Mouse (Mus musculus): ENCODE data around the gene Lpcat2b.
"Not testable (repeated sequence)": the region's sequence is repeated elsewhere in the genome, so short reads cannot be mapped to it uniquely, and the experiment has no call there.

Gene Lpcat2b

DNA sequence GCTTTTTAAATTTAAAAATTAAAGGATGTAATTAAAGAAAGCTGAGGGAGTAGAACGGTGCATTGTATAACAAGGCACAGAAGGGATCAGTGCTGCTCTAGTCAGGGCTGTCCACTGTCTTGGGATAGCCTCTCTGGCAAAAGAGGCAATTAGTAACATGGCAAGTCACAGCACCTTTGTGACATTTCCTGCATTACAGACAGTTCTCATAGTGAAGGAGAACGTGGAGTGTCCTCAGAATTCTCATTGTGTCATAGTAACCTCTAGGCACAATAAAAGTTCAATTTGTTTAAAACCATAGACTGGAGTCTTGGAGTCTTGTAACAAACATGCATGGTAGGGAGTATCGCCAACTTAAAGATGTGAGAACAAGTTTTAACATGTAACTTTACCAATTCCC, at the start of gene Lpcat2b:
TSS of gene Lpcat2b (plus strand) at position 301 of the 400 bp plus-strand sequence.
- no peak for DNase-seq (ENCODE audit: low read depth in 2 of 2, low spot score in 2 of 2)

DNA sequence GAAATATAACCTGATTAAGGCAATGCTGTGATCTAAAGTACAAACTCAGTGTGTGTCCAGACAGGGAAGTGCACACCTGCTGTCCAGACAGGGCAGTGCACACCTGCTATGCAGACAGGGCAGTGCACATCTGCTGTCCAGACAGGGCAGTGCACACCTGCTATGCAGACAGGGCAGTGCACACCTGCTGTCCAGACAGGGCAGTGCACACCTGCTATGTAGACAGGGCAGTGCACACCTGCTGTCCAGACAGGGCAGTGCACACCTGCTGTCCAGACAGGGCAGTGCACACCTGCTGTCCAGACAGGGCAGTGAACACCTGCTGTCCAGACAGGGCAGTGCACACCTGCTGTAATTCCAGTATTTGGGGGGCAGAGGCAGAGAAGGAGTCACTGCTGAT, 44.9 kb upstream of the Lpcat2b start:
- DNase-seq (ENCODE audit: low read depth in 2 of 2, low spot score in 2 of 2) = not testable (repeated sequence)

DNA sequence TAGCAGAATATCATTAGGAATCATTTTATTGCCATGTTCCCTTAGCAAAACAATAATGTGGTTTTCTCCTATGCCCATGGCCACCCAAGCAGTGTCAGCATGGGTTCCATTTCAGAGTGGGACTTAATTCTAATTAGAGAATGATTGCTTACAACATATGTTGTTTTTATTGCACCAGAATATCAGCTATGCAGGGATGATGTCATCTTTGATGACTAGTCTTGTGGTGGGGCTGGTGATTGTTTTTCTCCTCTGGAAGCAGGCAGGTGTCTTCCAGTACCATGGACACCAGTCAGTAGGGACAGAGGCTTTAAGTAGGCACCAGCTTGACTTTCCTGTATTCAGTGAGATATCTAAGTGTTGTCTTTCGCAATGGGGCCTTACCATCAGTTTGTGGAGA, 43.6 kb upstream of the Lpcat2b start:
- no peak for DNase-seq (ENCODE audit: low read depth in 2 of 2, low spot score in 2 of 2)

DNA sequence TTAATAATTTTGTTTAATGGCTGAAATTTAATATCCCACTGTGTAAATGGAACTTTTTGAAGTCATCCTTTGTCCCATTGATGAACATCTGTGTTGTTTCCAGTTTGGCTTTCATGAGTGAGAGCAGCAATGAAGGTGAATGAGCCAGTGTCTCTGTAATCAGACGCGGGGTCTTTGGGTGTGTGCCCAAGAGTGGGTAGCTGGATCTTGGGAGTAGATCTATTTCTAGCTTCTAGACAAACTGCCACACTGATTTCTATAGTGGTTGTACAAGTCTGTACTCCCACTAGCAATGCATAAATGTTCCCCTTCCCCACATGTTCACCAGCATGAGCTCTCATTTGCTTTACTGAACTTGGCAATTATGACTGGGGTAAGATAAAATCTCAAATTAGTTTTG, 42.0 kb upstream of the Lpcat2b start:
- no peak for DNase-seq (ENCODE audit: low read depth in 2 of 2, low spot score in 2 of 2)

DNA sequence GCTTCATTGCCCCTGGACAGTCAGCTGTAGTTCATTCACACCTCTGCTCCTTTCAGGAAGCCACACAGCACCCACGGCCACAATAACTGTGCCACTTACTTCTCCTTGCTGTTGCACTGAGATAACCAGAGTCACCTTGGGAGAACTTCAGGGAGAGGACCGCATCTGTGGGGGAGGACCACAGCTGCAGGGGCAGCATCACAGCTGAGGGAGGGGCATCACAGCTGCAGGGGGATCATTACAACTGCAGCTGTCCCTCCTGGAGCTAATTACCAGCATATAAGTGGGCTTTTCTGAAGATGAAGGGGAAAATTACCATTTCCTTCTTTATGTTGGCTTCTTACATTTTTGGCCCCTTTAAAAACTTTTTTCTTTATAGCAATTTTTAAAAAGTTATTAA, 36.9 kb upstream of the Lpcat2b start:
- no peak for DNase-seq (ENCODE audit: low read depth in 2 of 2, low spot score in 2 of 2)

DNA sequence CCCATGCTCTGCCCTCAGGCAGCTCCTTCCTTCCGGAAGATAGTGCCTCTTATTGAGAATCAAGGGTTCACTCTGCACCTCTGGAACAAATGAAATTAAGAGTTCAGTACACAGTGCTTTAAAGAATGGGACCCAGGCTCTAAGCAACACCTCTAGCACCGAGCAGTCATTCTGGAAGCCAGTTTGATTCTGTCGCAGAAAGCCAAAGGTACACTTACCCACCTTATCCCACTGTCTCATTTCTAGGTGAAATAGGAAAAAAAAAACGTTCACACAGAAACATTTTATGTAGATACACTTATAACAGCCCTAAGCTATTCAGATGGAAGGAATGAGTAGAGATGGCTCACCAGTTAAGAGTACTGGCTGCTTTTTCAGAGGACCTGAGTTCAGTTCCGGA, 28.9 kb upstream of the Lpcat2b start, which contains the start of gene Ephx4:
TSS of gene Ephx4 (plus strand) at position 301 of the 400 bp plus-strand sequence.
- no peak for DNase-seq (ENCODE audit: low read depth in 2 of 2, low spot score in 2 of 2)

DNA sequence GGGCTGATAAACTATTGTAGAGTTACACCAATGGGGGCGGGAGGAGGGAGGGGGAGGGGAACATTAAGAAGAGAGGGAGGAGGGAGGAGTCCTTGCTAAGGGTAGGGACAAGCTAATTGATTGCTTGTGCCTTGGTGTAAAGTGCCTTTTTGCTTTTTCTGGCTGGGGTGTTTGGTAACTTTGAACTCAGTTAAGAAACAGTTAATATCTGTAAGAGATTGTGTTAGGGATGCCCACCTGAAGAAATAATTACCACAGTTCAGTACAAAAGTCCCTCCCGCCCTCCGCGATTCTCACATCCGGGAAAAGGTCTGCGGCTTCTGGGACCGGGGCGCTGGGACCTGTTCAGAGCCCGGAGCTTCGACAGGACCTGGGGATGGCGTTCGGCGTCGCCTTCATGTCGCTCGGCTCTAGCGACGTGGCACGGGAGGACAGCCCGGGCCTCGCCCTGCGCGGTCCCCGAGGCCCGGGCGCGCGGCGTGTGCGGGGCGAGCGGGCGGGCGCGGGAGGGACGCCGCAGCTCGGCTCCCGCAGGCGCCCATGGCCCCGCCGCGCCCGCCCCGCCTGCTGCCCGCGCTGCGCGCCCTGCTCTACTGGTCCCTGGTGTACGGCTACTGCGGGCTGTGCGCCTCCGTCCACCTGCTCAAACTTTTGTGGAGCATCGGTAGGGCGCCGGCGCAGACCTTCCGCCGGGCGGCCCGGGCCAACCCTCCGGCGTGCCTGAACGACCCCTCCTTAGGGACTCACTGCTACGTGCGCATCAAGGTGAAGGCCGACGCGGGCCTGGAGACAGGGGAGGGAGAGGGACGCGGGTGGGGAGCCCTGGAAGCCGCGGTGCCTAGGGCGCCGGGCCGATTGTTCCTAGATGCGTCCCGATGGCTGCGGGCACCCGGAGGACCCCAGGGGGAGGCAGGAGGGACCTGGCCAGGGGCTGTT, 28.1 kb upstream of the Lpcat2b start:
- DNase-seq (ENCODE audit: low read depth in 2 of 2, low spot score in 2 of 2) = peak in 1 of 2 experiments; percentile 5

DNA sequence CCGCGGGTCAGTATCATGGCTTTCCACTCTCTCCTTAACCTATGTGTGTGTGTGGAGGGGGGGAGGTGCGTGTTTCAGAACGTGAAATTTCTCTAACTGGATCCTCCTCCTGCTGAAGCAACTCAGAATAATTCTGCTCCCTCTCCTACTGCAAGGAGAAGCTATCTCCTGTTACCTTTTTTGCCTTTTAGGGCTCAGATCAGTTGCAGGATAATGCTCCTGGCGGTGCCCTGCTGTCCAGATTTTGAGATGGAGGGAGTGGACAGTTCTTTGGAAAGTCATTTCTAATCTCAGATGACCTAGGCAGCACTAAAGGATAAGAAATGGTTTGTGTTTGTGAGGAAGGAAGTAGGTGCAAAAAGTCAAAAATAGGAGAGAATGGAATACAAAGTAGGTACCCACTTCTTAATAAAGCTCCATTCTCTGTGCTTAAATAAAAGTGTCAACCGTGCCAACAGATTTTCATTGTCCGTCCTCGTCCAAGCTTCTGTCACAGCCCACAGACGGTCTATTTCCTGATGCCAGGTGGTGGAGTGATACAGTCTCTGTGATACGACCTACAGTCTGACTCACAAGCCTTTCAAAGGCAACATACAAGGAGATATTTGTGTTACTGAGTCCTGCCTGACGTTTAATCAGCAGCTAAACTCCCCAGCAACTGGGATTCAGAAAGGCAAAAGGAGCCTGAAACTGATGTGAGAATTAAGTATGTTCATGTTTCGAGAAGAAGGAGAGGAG, 27.2 kb upstream of the Lpcat2b start:
- DNase-seq (ENCODE audit: low read depth in 2 of 2, low spot score in 2 of 2) = no peak

DNA sequence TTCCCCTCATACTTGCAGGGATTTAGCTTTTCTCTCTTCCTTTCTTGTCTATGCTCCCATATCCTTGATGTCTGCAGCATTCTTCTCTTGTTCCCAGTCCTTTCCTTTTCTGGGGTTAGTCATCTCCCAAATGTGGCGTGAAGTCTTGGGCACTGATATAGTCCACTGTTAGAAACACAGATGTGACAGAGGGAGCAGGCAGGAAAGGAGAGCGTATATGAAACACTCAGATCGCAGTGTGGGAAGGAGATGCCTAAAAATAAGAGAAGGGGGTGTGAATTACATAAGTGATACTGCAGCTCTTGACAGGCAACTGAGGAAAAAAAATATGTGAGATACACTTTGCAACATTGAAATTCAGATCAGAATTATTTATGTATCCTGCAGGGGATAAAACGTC, 26.0 kb upstream of the Lpcat2b start:
- no peak for DNase-seq (ENCODE audit: low read depth in 2 of 2, low spot score in 2 of 2)

DNA sequence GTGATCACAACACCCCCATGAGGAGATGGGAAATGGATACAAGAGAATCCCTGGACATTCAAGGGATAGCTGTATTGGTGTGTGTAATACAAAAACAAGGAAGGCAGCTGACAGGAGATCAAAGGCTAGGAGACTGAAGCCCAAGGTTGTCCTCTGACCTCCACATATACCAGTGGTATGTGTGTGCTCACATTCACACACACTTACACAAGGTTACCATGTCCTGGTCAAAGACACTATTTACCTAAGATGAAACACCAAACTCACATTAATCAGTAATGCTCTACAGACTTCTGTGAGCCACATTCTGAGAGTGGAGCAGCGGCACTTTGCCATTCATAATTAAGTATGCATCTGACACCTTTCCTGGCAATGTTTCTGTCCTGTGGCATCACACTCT, 21.0 kb upstream of the Lpcat2b start:
- no peak for DNase-seq (ENCODE audit: low read depth in 2 of 2, low spot score in 2 of 2)

DNA sequence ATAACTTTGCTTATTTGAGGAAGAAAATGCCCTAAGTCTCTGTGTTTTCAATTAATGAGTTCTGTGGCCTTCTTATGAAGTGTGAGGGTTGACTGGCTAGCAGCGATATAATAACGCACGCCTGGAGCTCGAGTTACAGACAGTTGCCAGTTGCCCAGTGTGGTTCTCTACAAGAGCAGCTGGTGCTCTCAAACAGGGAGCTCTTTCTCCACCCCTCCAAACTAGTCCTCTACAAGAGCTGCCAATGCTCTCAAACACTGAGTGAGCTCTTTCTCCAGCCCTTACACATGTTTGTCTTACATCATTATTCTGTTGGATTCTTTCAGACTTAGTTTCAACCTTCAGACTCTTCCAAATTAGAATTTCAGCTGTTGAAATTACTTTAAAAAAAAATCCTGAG, 20.0 kb upstream of the Lpcat2b start:
- DNase-seq (ENCODE audit: low read depth in 2 of 2, low spot score in 2 of 2) = no peak

DNA sequence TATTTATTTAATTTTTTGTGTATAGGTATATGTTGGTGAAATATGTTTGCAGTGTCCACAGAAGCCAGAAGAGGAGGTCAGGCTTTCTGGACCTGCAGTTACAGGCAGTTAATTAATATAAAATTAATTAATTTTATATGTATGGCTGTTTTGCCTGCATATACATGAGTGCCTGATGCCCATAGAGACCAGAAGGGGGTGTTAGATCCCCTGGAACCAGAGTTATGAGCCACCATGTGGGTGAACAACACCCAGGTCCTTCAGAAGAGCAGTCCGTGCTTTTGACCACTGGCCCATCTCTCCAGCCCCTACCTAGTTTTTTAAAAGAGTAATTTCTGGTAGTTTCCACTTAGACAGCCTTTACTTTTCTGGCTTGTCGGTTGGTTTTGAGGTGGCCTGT, 19.1 kb upstream of the Lpcat2b start:
- no peak for DNase-seq (ENCODE audit: low read depth in 2 of 2, low spot score in 2 of 2)

DNA sequence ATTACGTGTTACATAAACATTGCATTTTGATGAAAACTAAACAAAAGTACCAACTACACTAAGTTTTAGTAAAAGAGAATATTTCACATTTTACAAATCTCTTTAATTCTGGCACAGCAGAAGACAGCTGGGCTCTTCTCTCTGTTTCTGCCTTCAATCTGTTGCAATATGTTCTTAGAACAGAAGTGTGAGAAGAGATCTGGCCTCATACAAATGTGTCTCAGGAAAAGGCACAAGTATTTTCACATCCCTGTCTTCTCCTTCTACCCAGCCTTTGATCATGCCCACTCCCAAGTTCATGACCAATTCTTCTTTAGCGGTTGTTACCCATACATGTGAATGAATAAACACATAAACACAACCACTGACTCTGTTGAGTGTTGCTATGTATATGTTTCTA, 16.3 kb upstream of the Lpcat2b start:
- no peak for DNase-seq (ENCODE audit: low read depth in 2 of 2, low spot score in 2 of 2)

DNA sequence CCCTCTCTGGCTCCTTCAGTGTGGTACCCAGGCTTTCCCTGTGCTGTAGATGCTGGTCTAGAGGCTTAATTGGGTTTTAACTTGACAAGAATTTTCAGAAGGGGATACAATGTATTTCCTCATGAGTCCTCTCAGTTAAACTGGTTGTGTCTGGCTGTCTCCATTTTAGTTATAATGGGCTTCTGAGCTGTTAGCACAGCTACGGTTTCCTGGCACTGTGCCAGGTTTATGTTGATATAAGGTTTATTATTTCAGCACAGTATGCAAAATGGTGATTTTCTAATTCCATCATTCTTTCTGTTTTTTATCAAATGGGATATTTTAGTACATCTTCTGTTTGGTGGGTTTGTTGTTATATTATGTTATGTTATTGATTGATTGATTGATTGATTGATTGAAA, 9.7 kb upstream of the Lpcat2b start:
- DNase-seq (ENCODE audit: low read depth in 2 of 2, low spot score in 2 of 2) = no peak

DNA sequence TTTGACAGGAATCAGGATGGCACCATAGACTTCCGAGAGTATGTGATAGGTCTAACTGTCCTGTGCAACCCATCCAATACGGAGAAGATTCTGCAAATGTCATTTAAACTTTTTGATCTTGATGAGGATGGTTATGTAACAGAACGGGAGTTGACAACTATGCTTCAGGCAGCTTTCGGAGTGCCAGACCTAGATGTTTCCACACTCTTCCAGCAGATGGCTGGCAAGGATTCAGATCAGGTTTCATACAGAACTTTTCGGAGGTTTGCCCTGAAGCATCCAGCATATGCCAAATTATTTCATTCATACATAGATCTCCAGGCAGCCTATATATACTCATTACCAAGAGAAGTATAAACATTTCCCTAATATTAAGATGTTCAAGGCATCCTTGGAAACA, 2.7 kb downstream of the Lpcat2b start:
- DNase-seq (ENCODE audit: low read depth in 2 of 2, low spot score in 2 of 2) = no peak

DNA sequence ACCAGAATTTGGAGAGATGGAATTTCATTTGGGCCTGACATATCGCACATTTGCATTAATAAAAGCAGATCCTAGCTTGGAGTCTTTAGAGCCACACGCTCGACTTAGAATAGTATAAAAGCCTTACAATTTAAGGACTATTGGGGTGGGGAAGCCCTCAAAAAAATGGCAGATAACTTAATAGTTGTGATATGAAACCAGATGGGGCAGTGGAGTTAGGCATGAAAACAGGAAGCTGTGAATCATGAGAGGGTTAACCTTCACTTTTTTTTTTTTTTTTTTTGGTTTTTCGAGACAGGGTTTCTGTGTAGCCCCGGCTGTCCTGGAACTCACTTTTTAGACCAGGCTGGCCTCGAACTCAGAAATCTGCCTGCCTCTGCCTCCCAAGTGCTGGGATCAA, 4.8 kb downstream of the Lpcat2b start:
- no peak for DNase-seq (ENCODE audit: low read depth in 2 of 2, low spot score in 2 of 2)

DNA sequence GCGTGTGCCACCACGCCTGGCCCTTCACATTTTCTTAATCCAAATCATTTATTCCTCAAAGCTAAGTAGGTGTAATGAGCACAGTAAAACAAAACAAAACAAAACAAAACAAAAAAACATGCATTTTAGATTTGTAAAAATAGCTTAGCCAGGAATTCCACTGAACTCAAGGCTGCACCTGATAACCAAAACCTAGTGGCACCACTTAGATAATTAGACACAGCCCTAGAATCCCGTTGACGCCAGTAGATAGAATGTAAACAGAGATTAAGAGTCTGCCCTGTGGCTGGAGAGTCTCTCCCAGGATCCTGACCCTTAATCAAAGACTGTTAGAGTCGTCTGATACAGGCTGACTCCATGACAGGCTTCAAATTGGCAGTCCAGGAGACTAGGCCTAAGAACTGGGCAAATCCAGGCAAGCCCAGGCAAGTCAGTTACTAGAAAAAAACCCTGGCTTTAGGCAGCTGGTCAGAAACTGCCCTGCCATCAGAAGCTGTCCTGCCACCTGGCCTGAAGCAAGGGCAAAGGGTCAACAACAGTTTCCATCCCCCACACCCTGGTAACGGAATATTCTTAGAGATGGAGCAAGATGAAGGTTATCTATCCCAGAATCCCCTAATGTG, 5.3 kb downstream of the Lpcat2b start:
- no peak for DNase-seq (ENCODE audit: low read depth in 2 of 2, low spot score in 2 of 2)

DNA sequence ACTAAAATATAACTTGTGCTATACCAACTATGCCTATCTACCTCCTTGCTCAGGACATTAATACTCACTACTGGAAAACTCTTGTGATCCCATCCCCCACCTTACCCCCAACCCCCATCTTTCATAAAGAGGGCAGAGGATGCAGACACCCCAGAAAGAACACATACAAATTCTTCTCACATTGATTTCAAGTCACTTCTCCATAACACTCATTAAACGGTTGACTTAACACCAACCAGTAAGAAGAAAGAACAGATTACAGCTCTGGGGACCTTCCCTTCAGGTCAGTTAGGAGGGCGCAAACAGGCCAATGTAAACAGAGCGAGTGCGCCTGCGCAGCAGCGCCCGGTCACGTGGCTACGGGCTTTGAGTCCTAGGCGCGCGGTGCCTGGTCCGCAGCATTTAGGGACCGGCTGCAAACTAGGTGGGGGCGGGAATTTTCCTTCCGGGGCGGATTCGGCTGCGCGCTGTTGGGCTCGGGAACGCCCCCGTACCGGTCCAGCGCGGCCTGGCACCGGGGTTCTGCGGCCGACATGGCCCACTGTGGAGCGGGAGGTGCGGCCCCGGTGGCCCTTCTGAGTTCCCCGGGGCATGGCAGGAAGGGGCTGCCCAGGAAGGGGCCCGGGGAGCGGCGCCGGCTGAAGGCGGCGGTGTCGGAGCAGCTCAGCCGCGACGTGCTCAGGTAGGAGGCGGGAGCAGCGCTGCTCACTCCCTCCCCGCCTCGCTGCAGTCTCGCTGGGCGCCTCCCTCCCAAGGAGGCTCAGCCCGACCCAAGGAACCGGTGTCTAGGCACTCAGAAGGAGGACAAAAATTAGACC, 6.3 kb downstream of the Lpcat2b start, which contains the start of gene Btbd8:
TSS of gene Btbd8 (plus strand) at position 534 of the 818 bp plus-strand sequence.
- DNase-seq (ENCODE audit: low read depth in 2 of 2, low spot score in 2 of 2) = peak; percentile 88 to 90

DNA sequence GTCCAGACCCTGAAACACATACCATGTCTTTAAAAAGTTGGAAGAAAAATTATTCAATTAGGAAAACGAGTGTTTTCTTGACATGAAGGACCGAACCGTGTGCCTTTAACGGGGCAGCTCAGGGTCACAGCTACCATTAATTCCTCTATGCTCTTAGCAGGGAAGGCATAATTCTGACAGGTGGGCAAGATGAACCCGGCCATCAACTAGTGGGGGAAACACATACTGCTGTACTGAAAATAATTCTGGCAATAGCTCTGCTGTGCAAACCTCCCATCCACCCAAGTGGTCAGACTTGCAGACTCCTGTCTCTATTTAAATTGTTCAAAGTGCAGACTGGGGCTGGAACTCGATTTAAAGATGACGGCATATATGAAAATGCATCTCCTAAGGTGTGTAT, 7.0 kb downstream of the Lpcat2b start:
- DNase-seq (ENCODE audit: low read depth in 2 of 2, low spot score in 2 of 2) = peak in 1 of 2 experiments; percentile 3

DNA sequence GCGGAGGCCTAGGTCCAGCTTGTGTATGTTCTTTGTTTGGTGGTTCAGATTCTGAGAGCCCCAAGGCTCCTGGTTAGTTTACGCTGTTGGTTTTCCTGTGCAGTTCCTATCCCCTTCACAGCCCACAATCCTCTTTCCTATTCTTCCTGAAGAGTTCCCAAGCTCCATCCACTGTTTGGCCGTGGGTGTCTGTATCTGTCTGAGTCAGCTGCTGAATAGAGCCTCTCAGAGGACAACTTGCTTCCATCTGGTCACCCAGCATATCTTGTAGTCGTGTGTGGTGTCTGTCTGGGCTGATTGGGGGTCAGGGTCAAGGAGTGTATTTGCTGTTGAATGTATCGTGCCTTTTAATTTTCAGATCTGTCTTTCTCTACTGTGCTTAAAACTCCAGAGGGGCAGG, 10.5 kb downstream of the Lpcat2b start:
- DNase-seq (ENCODE audit: low read depth in 2 of 2, low spot score in 2 of 2) = no peak

DNA sequence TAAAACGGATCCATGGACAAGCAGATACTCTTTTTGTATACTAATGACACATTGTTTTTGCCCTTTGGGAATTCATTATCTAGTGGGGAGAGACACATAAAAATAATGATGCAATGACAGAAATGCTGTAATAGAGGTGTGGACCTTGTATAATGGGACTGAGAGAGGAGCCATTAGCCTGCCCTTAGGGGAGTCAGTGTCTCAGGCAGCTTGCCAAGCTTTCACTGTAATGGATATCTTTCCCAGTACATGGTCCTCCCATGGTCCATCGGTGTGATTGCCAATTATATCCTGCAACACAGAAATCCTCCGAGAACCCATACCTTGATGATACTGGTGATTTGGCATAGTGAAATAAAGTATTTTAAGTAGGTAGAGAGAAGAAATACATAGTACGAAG, 12.9 kb downstream of the Lpcat2b start:
- no peak for DNase-seq (ENCODE audit: low read depth in 2 of 2, low spot score in 2 of 2)
